Mouse (Mus musculus): ENCODE measurements at regions not wholly inside any gene's neighbourhood (a gene's known extent, or its start where the extent isn't known, plus 50 kb on each side); places are given as distances from the start of the nearest gene placed in this dataset.
A peak's percentile ranks its signal among the peaks of the same experiment; 100 is the strongest.

DNA sequence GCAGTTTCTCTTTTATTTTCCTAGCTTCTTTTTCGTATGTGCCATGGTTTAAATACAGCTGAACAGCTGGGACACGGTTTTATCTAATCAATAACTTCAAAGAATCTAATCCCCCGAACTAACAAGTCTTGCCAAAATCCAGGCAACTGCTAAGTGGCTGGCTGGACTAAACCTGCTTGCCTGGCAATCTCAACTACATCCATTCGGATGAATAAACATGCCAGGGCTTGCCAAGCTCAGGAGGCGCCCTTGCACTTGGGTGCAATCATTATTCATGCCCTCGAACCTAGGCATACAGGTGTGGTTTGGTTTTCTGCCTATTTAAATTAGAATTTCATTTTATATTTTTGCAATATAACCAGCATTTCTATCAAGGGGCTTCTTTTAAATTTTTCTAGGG lies 172.1 kb upstream of the Paip1 start:
- Histone ChIP-seq H3K9ac (replicated peaks; ENCODE audit: low read length) (no peak overlapping the region), H3K27ac (no peak overlapping the region), H3K36me3 (ENCODE audit: insufficient read depth, low read length) (no peaks in the 10 kb centered on the region), H3K4me2 (ENCODE audit: low read depth, low read length) (no peak overlapping the region), H3K27me3 (ENCODE audit: insufficient read depth, low read length) (no peaks in the 10 kb centered on the region), H3K9me3 (ENCODE audit: low read length) (no peaks in the 10 kb centered on the region), H3K4me3 (ENCODE audit: low read length) (no peak overlapping the region), H3K4me1 (ENCODE audit: insufficient read depth, low read length) (no peaks in the 10 kb centered on the region)
- 48% methylated on average over 6 of the region's 6 CpGs for WGBS
- DNase-seq (ENCODE audit: low spot score): peak; percentile 48
- peak; percentile 61; the same call in 1 of the 2 replicates for ATAC-seq
- no peak for TF ChIP-seq CTCF (IDR thresholded peaks at IDR 0.05; ENCODE audit: low read depth)

- Histone ChIP-seq H3K27ac (no peak overlapping the region), H3K9ac (replicated peaks; ENCODE audit: low read length) (no peak overlapping the region), H3K4me2 (ENCODE audit: low read depth, low read length) (no peak overlapping the region), H3K4me1 (ENCODE audit: insufficient read depth, low read length) (no peaks in the 10 kb centered on the region), H3K36me3 (ENCODE audit: insufficient read depth, low read length) (no peaks in the 10 kb centered on the region), H3K4me3 (ENCODE audit: low read length) (no peak overlapping the region), H3K9me3 (ENCODE audit: low read length) (no peaks in the 10 kb centered on the region), H3K27me3 (ENCODE audit: insufficient read depth, low read length) (no peaks in the 10 kb centered on the region)
- DNase-seq (ENCODE audit: low spot score) (no peak), ATAC-seq (no peak)
- 60% methylated on average over 9 of the region's 9 CpGs for WGBS
- no peak for TF ChIP-seq CTCF (IDR thresholded peaks at IDR 0.05; ENCODE audit: low read depth)
Measured at GRCm38 (mm10) chr13:119258515-119258914, 169.9 kb upstream of the Paip1 start.

DNA sequence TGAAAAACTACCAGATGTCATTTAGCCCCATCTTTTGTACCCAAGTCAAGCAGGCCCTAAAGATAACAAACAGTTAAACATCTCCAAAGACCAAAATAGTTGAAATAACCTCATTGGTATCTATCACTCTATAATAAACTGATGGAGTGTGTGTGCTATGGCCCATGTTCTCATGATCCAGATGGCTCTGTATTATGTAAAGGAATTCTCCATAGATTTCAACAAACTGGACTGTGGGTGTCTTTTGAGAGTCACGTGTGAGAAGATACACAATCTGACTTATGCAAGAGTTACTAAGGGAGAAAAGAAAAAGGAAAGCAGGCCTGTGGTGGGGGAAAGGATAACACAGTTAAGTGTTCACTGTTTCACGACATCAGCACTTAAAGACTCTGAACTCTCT lies 164.8 kb upstream of the Paip1 start:
- Histone ChIP-seq H3K27ac (no peak overlapping the region), H3K9me3 (ENCODE audit: low read length) (no peaks in the 10 kb centered on the region), H3K4me1 (ENCODE audit: insufficient read depth, low read length) (no peaks in the 10 kb centered on the region), H3K4me3 (ENCODE audit: low read length) (no peak overlapping the region), H3K4me2 (ENCODE audit: low read depth, low read length) (no peak overlapping the region), H3K9ac (replicated peaks; ENCODE audit: low read length) (no peak overlapping the region), H3K27me3 (ENCODE audit: insufficient read depth, low read length) (no peaks in the 10 kb centered on the region), H3K36me3 (ENCODE audit: insufficient read depth, low read length) (no peaks in the 10 kb centered on the region)
- DNase-seq (ENCODE audit: low spot score) (no peak), ATAC-seq (no peak)
- no peak for TF ChIP-seq CTCF (IDR thresholded peaks at IDR 0.05; ENCODE audit: low read depth)
- 74% methylated on average over 2 of the region's 2 CpGs for WGBS

- H3K9me3 ChIP-seq (ENCODE audit: low read length): no peaks in the 10 kb centered on the region
- ATAC-seq: no peak
- no peaks in the 10 kb centered on the region for H3K4me1 ChIP-seq (ENCODE audit: insufficient read depth, low read length)
- no peaks in the 10 kb centered on the region for H3K27me3 ChIP-seq (ENCODE audit: insufficient read depth, low read length)
- H3K4me2 ChIP-seq (ENCODE audit: low read depth, low read length): no peak overlapping the region
- WGBS: 94% methylated on average over 4 of the region's 4 CpGs
- no peak overlapping the region for H3K9ac ChIP-seq (replicated peaks; ENCODE audit: low read length)
- H3K27ac ChIP-seq: no peak overlapping the region
- H3K36me3 ChIP-seq (ENCODE audit: insufficient read depth, low read length): no peaks in the 10 kb centered on the region
- no peak for DNase-seq (ENCODE audit: low spot score)
- no peak for TF ChIP-seq CTCF (IDR thresholded peaks at IDR 0.05; ENCODE audit: low read depth)
- no peak overlapping the region for H3K4me3 ChIP-seq (ENCODE audit: low read length)
Measured at GRCm38 (mm10) chr13:119267608-119268300, 160.6 kb upstream of the Paip1 start.

DNA sequence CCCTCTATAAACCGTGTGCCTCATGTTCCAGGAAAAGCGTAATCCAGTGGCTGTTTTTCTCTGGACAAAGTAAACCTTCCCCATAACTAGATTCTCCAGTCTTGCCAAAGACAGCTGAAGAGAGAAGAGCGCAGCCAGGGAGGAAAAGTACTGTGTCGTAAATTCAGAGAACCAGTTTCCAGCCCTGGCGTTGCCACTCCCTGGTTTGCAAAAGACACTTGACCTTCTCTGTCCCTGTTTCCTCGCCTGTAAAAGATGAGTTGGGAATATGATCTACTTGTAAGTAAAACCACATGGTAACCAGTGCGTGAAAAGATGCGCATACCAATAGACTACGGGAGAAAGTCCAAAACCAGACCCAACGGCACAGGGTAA lies 160.1 kb upstream of the Paip1 start:
- 89% methylated on average over 10 of the region's 10 CpGs for WGBS
- H3K36me3 ChIP-seq (ENCODE audit: insufficient read depth, low read length): no peaks in the 10 kb centered on the region
- ATAC-seq: no peak
- H3K9ac ChIP-seq (replicated peaks; ENCODE audit: low read length): no peak overlapping the region
- H3K27me3 ChIP-seq (ENCODE audit: insufficient read depth, low read length): no peaks in the 10 kb centered on the region
- DNase-seq (ENCODE audit: low spot score): no peak
- TF ChIP-seq CTCF (IDR thresholded peaks at IDR 0.05; ENCODE audit: low read depth): no peak
- H3K27ac ChIP-seq: no peak overlapping the region
- no peaks in the 10 kb centered on the region for H3K4me1 ChIP-seq (ENCODE audit: insufficient read depth, low read length)
- no peak overlapping the region for H3K4me3 ChIP-seq (ENCODE audit: low read length)
- no peak overlapping the region for H3K4me2 ChIP-seq (ENCODE audit: low read depth, low read length)
- no peaks in the 10 kb centered on the region for H3K9me3 ChIP-seq (ENCODE audit: low read length)

GRCm38 (mm10) chr13:119275500-119275899 lies 152.9 kb upstream of the Paip1 start:
- ATAC-seq (no peak), DNase-seq (ENCODE audit: low spot score) (no peak)
- Histone ChIP-seq H3K36me3 (ENCODE audit: insufficient read depth, low read length) (no peaks in the 10 kb centered on the region), H3K27me3 (ENCODE audit: insufficient read depth, low read length) (no peaks in the 10 kb centered on the region), H3K4me2 (ENCODE audit: low read depth, low read length) (no peak overlapping the region), H3K27ac (no peak overlapping the region), H3K9ac (replicated peaks; ENCODE audit: low read length) (no peak overlapping the region), H3K9me3 (ENCODE audit: low read length) (no peaks in the 10 kb centered on the region), H3K4me3 (ENCODE audit: low read length) (no peak overlapping the region), H3K4me1 (ENCODE audit: insufficient read depth, low read length) (no peaks in the 10 kb centered on the region)
- WGBS: 94% methylated on average over 4 of the region's 4 CpGs
- TF ChIP-seq CTCF (IDR thresholded peaks at IDR 0.05; ENCODE audit: low read depth): no peak

DNA sequence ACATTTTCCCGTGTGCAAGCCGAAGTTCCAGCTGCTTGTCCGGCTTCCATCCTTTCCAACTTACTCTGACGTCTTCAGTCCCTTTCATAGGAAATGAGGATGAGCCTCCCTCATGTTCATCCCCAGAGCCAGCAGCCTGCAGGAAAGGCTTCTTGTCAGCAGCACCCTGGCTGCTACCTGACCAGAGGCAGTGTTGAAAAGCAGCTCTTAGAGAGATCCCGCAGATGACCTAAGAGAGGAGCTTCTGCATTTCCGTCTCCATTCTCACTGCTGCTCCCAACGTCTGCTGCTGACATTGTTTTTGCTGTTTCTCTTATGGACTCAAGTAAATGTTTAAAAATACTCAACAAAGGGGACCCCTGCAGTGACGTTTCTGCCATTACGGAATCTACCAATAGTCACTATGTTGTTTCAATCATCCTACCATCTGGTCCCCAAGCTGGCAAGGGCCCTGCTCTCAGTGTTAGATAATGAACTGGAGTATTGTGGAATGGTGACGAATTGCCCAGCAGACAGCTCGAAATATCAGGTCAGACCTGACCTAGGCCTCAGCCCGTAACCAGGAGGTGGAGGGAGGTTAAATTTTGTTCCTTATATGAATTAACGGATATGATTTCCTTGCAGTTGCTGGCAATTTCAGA lies 151.0 kb upstream of the Paip1 start:
- Histone ChIP-seq H3K4me2 (ENCODE audit: low read depth, low read length) (no peak overlapping the region), H3K27me3 (ENCODE audit: insufficient read depth, low read length) (no peaks in the 10 kb centered on the region), H3K4me1 (ENCODE audit: insufficient read depth, low read length) (no peaks in the 10 kb centered on the region), H3K9me3 (ENCODE audit: low read length) (no peaks in the 10 kb centered on the region), H3K36me3 (ENCODE audit: insufficient read depth, low read length) (no peaks in the 10 kb centered on the region), H3K4me3 (ENCODE audit: low read length) (no peak overlapping the region), H3K9ac (replicated peaks; ENCODE audit: low read length) (no peak overlapping the region), H3K27ac (no peak overlapping the region)
- ATAC-seq (peak; percentile 49; the same call in 1 of the 2 replicates), DNase-seq (ENCODE audit: low spot score) (peak; percentile 23)
- WGBS: 57% methylated on average over 13 of the region's 13 CpGs
- TF ChIP-seq CTCF (IDR thresholded peaks at IDR 0.05; ENCODE audit: low read depth): no peak

Data from hindbrain, postnatal 0 days (tissue).